24 mouse cellular contexts compared by ENCODE assay signal in genomic region chr13:6638425-6638824, GRCm38 (mm10). TPM values are rescaled to one million over a fixed set of nuclear protein-coding genes. Genes with fewer than 3 reads are reported as not detected.
DNase-seq lines count a peak whose midpoint lies in the region; ATAC-seq and TF ChIP-seq lines count a peak whose summit lies in the region.
"Had no signal": no experiment of that assay in that cellular context is flagged by ENCODE, and none has a peak within 500 bp of the region (broad histone marks: within the 10 kb centered on the region; RNA-seq: fewer than 3 reads in every experiment).

No protein-coding gene starts in this region.

- peaks cover 59% of the 10 kb centered on the region for H3K4me1 ChIP-seq in heart, embryonic 12.5 days (replicated peaks)
- H3K4me1 ChIP-seq in ES-Bruce4 (ENCODE audit: control insufficient read depth, insufficient read depth, low read length), result peaks cover 3% of the 10 kb centered on the region
- H3K4me1 ChIP-seq in brown adipose tissue, adult 24 weeks (ENCODE audit: control insufficient read depth, insufficient read depth, insufficient read length, low read length), result peaks cover 24% of the 10 kb centered on the region
- H3K4me1 ChIP-seq in intestine, embryonic 16.5 days (ENCODE audit: control insufficient read depth, insufficient read depth, low read length), result peaks cover 41% of the 10 kb centered on the region
- H3K4me1 ChIP-seq: forebrain, embryonic 13.5 days; hindbrain, embryonic 15.5 days had no signal

- peak; percentile 71; the same call in 1 of the 2 replicates for TF ChIP-seq EP300 in ES-Bruce4 (IDR thresholded peaks at IDR 0.05; ENCODE audit: insufficient read depth, low read depth, low read length)

- H3K27ac ChIP-seq in heart, embryonic 12.5 days (ENCODE audit: poor library complexity, severe bottlenecking), result no peak overlapping the region
- H3K27ac ChIP-seq in ES-Bruce4 (ENCODE audit: insufficient read depth, low read length), result peak overlapping the region; percentile 97
- peak overlapping the region; percentile 56; the same call in 1 of the 2 replicates for H3K27ac ChIP-seq in brown adipose tissue, adult 24 weeks (replicated peaks; ENCODE audit: low read depth, low read length)
- H3K27ac ChIP-seq in intestine, embryonic 16.5 days (ENCODE audit: low read length), result no peak overlapping the region
- H3K27ac ChIP-seq: forebrain, embryonic 10.5 days; forebrain, embryonic 13.5 days; heart, adult 2 months; heart, embryonic 10.5 days; hindbrain, embryonic 12.5 days; hindbrain, embryonic 15.5 days had no signal

- no peak overlapping the region for H3K4me2 ChIP-seq in heart, embryonic 12.5 days
- H3K4me2 ChIP-seq in intestine, embryonic 16.5 days (ENCODE audit: low read depth, low read length), result no peak overlapping the region
- H3K4me2 ChIP-seq: forebrain, embryonic 13.5 days; hindbrain, embryonic 12.5 days; hindbrain, embryonic 15.5 days had no signal

- no peaks in the 10 kb centered on the region for H3K27me3 ChIP-seq in heart, embryonic 12.5 days (replicated peaks)
- no peaks in the 10 kb centered on the region for H3K27me3 ChIP-seq in ES-Bruce4 (ENCODE audit: control insufficient read depth, insufficient read depth, low read length, poor library complexity, severe bottlenecking)
- no peaks in the 10 kb centered on the region for H3K27me3 ChIP-seq in intestine, embryonic 16.5 days (replicated peaks; ENCODE audit: control insufficient read depth, insufficient read depth, low read length)
- H3K27me3 ChIP-seq: forebrain, embryonic 13.5 days; hindbrain, embryonic 12.5 days; hindbrain, embryonic 15.5 days had no signal

- H3K9me3 ChIP-seq in heart, embryonic 12.5 days (replicated peaks), result no peaks in the 10 kb centered on the region
- peaks cover 4% of the 10 kb centered on the region; the same call in 1 of the 2 replicates for H3K9me3 ChIP-seq in ES-Bruce4 (replicated peaks; ENCODE audit: control insufficient read depth, insufficient read depth, low read length, poor library complexity, severe bottlenecking)
- no peaks in the 10 kb centered on the region for H3K9me3 ChIP-seq in intestine, embryonic 16.5 days (ENCODE audit: control insufficient read depth, low read length)
- H3K9me3 ChIP-seq: forebrain, embryonic 10.5 days; forebrain, embryonic 13.5 days; G1E; heart, embryonic 10.5 days; hindbrain, embryonic 12.5 days; hindbrain, embryonic 15.5 days had no signal

- H3K4me3 ChIP-seq in heart, embryonic 12.5 days, result no peak overlapping the region
- H3K4me3 ChIP-seq in ES-Bruce4 (ENCODE audit: low read depth, low read length), result no peak overlapping the region
- H3K4me3 ChIP-seq in brown adipose tissue, adult 24 weeks (ENCODE audit: insufficient read depth, low read depth, low read length), result no peak overlapping the region
- H3K4me3 ChIP-seq in intestine, embryonic 16.5 days (ENCODE audit: low read length), result no peak overlapping the region
- H3K4me3 ChIP-seq: forebrain, embryonic 10.5 days; forebrain, embryonic 13.5 days; heart, adult 2 months; heart, embryonic 10.5 days; hindbrain, embryonic 12.5 days; hindbrain, embryonic 15.5 days had no signal

- peak; percentile 72 for DNase-seq in heart, adult 11 months
- peak; percentile 42 for DNase-seq in MN1 (ENCODE audit: low spot score)
- DNase-seq in kidney, postnatal 14 days, result no peak
- no peak for DNase-seq in frontal cortex, postnatal 14 days (ENCODE audit: low spot score in 2 of 2)
- DNase-seq: adrenal gland, adult 2 months; adrenal gland, postnatal 14 days; cerebellum, adult 18-20 months; cerebellum, adult 9-10 months; cerebellum, postnatal 14 days; forebrain, postnatal 0 days; gastrocnemius, postnatal 25 days; heart, adult 2 months; kidney, adult 11 months; kidney, adult 8-10 months had no signal

- TF ChIP-seq CTCF in ES-Bruce4 (IDR thresholded peaks at IDR 0.05; ENCODE audit: low read depth, low read length), result no peak

- 26% methylated on average over 1 of the region's 1 CpGs for WGBS in heart, embryonic 12.5 days
- WGBS in intestine, embryonic 16.5 days, result 40% methylated on average over 1 of the region's 1 CpGs

- H3K36me3 ChIP-seq in heart, embryonic 12.5 days, result 0 out of 2 replicates have a peak, but pooled peaks cover 5% of the 10 kb centered on the region
- H3K36me3 ChIP-seq in ES-Bruce4 (ENCODE audit: control insufficient read depth, insufficient read depth, low read length, poor library complexity, severe bottlenecking), result peaks cover 8% of the 10 kb centered on the region; the same call in 1 of the 2 replicates
- H3K36me3 ChIP-seq in intestine, embryonic 16.5 days (ENCODE audit: control insufficient read depth, insufficient read depth, low read length), result no peaks in the 10 kb centered on the region
- H3K36me3 ChIP-seq: forebrain, embryonic 10.5 days; hindbrain, embryonic 12.5 days had no signal

- ATAC-seq in heart, embryonic 12.5 days (ENCODE audit: insufficient number of reproducible peaks, low FRiP score), result no peak
- ATAC-seq in intestine, embryonic 16.5 days, result no peak
- ATAC-seq: forebrain, embryonic 13.5 days; forebrain, postnatal 0 days had no signal

- TF ChIP-seq POLR2A in ES-Bruce4 (IDR thresholded peaks at IDR 0.05; ENCODE audit: insufficient read depth, low read length), result no peak

- no peak overlapping the region for H3K9ac ChIP-seq in heart, embryonic 12.5 days
- no peak overlapping the region for H3K9ac ChIP-seq in ES-Bruce4 (ENCODE audit: low read depth, poor library complexity, severe bottlenecking)
- H3K9ac ChIP-seq in intestine, embryonic 16.5 days (ENCODE audit: low read depth, low read length), result no peak overlapping the region
- H3K9ac ChIP-seq: forebrain, embryonic 13.5 days; forebrain, postnatal 0 days; hindbrain, embryonic 12.5 days; hindbrain, embryonic 15.5 days had no signal

RNA-seq across cellular contexts. Expression of gene Pfkp, which starts 10.2 kb away (rescaled TPM):
- 193 and 196 TPM in 2 replicates for polyA plus RNA-seq in heart, embryonic 12.5 days (2016; fragmentation: Nextera tagmentation; extraction: Ambion mirVana)
- polyA plus RNA-seq in ES-Bruce4 (2011; ENCODE audit: insufficient read depth, insufficient read length, low read depth, missing spikeins), result 101 and 108 TPM in 2 replicates
- polyA plus RNA-seq in brown adipose tissue, adult 24 weeks (2012; ENCODE audit: insufficient read depth, insufficient read length, missing spikeins), result 135 and 146 TPM in 2 replicates
- 121 and 130 TPM in 2 replicates for polyA plus RNA-seq in intestine, embryonic 16.5 days (2015; fragmentation: Nextera tagmentation; extraction: Ambion mirVana)

Comparison
In these comparisons a context has a peak if more than half of its experiments do, and no peak if none do; other contexts are left out.
1. DNase-seq: peak in heart, adult 11 months (single experiment) and MN1 (single experiment); none in kidney, postnatal 14 days (single experiment) and frontal cortex, postnatal 14 days (0 of 2).
2. H3K27ac ChIP-seq: peak in ES-Bruce4 (single experiment) and brown adipose tissue, adult 24 weeks (single experiment); none in heart, embryonic 12.5 days (single experiment) and intestine, embryonic 16.5 days (single experiment).